Mouse (Mus musculus) neutrophil, adult 83 days (primary cell): Measurements from ENCODE around the gene Gpld1. TPM values are rescaled to one million over a fixed set of nuclear protein-coding genes. Genes with fewer than 3 reads are reported as not detected.

Source experiments
- total RNA-seq, 2 experiments: library from RNA; stranded (reverse); gene quantifications; one replicate each; pipeline ENCODE4 v1.2.4; 2023

Gene Gpld1
- under 1 TPM; 0.59 to 0.82 TPM for total RNA-seq

GRCm38 (mm10) chr13:24942512-24943282 lies at the start of gene Gpld1:
Gene Gpld1 (plus strand): TSS chr13:24943152.

GRCm38 (mm10) chr13:24937108-24937838 lies 5.7 kb upstream of the Gpld1 start, which contains the start of gene Aldh5a1:
Gene Aldh5a1 (minus strand): TSS chr13:24937661.

GRCm38 (mm10) chr13:25019793-25020539 lies 77.0 kb downstream of the Gpld1 start, which contains the start of gene Mrs2:
Gene Mrs2 (minus strand): TSS chr13:25020379.

Other genes with a start within 250 kb of the Gpld1 start
- gene Armh2, start 201.9 kb upstream of the Gpld1 start, total RNA-seq, result not detected
- 10 to 100 TPM; 35.9 to 40.2 TPM for gene Gmnn, start 181.2 kb upstream of the Gpld1 start, total RNA-seq
- gene BC005537, start 141.5 kb upstream of the Gpld1 start, total RNA-seq, result 100 to 1,000 TPM; 150 to 172 TPM
- gene Acot13, start 111.6 kb upstream of the Gpld1 start, total RNA-seq, result 10 to 100 TPM in 1 of 2 experiments, 1 to 10 TPM in 1; 8.7 to 10.3 TPM
- gene Tdp2, start 111.5 kb upstream of the Gpld1 start, total RNA-seq, result 10 to 100 TPM; 22.7 to 24.9 TPM
- gene D130043K22Rik, start 98.0 kb upstream of the Gpld1 start, total RNA-seq, result not detected
- gene Aldh5a1, start 5.5 kb upstream of the Gpld1 start, total RNA-seq, result 1 to 10 TPM in 1 of 2 experiments, under 1 TPM in 1; 0.66 to 1.3 TPM
- 10 to 100 TPM; 25.5 to 28.7 TPM for gene Mrs2, start 77.2 kb downstream of the Gpld1 start, total RNA-seq
- not detected for gene Dcdc2a, start 112.9 kb downstream of the Gpld1 start, total RNA-seq